Mouse (Mus musculus): ENCODE data around the gene Fignl2. TPM values are rescaled to one million over a fixed set of nuclear protein-coding genes. Genes with fewer than 3 reads are reported as not detected.
A peak's percentile ranks its signal among the peaks of the same experiment; 100 is the strongest.

The Fignl2 gene
- polyA plus RNA-seq, 1 experiment from 2014 or later, result 1.5 TPM

DNA sequence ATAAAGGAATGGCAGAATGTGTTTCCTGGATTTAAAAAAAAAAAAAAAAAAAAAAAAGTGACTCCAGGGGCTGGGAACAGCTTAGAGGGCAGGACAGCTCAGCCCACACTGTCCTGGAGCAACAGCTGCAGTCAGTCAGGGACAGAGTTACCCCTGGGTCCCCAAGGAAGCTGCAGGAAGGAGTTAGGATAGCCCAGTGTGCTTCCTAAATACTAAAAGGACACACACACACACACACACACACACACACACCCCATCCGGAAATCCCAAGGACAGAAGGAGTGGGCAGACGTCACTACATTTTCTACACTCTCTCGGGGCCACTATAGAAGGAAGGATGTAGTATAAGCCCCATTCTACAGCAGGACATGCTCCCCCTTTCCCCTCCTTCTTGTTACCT, 10.3 kb downstream of the Fignl2 start:
- no peaks in the 10 kb centered on the region for H3K27me3 ChIP-seq (ENCODE audit: control insufficient read depth, insufficient read depth, low read length)
- DNase-seq (ENCODE audit: low spot score) (no peak), ATAC-seq (ENCODE audit: insufficient number of reproducible peaks, low FRiP score, low TSS enrichment, low read depth) (no peak)
- peaks cover 59% of the 10 kb centered on the region for H3K4me1 ChIP-seq (ENCODE audit: control insufficient read depth, insufficient read depth, low read length)
- H3K27ac ChIP-seq (replicated peaks; ENCODE audit: low read depth, low read length), result no peak overlapping the region
- no peak overlapping the region for H3K9ac ChIP-seq (ENCODE audit: low read length)
- no peaks in the 10 kb centered on the region for H3K9me3 ChIP-seq (ENCODE audit: control insufficient read depth, low read length)
- no peak overlapping the region for H3K4me2 ChIP-seq (ENCODE audit: low read depth, severe bottlenecking)
- no peaks in the 10 kb centered on the region for H3K36me3 ChIP-seq (ENCODE audit: control insufficient read depth, insufficient read depth, low read length)
- WGBS, result 69% methylated on average over 3 of the region's 3 CpGs
- no peak overlapping the region for H3K4me3 ChIP-seq (ENCODE audit: low read depth, low read length)

DNA sequence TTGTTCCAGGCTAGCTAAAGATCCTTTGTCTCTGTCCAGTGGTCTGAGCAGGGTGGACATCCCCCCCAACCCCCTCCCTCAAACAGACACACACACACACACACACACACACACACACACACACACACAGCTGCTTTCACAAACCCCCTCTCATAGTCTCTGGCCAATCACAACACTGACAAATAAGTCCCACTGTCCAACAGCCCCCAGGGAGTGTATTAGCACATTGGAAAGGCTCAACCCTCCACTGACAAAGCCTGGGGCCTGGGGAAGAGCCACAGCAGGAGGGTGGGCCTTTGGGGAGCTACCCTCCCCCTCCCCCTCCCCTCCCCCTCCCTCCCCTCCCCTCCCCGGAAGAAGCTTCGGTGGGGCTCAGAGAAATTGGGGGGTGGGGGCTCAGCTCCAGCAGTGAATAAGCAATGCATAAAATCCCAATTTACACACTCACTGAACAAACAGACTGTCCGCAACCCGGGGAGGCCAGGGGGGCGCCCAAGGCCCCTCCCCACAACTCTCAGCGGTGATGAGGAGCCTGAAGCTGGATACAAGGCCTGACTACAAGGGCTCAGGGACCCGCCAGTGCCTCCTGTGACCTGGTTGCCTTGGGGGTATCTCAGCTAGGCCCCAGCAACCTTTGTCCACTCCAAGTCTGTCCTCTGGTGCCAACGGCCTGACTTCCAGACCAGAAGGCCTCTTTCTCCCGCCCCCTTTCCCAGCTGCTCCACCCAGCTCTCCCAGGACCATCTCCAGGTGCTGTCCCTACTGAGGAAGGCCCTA, 11.3 kb downstream of the Fignl2 start:
- no peak for DNase-seq (ENCODE audit: low spot score)
- H3K4me3 ChIP-seq (ENCODE audit: low read depth, low read length), result no peak overlapping the region

DNA sequence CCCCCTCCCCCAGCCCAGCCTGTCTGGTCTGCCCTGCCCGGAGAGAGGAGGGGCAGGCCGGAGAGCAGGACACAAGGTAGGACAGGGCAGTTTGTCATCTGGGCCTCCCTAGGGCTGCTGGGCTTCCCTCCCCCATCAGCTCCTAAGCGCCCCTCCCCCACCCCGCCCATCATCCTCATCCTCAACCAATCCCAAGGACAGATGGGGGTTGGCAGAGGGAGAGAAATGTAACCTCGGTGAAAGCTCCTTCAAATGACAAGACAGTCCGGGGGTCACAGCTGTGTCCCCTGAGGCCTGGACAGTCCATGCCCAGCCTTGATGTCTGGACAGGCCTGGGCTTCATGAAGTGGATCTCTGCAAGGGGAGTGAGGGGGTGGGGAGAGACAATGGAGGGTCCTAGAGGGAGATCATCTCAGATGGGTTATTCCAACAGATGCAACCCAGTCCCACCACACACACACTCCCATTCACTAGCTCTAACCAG, 12.0 kb downstream of the Fignl2 start:
- no peak overlapping the region for H3K27ac ChIP-seq (replicated peaks; ENCODE audit: low read depth, low read length)
- peaks cover 69% of the 10 kb centered on the region for H3K4me1 ChIP-seq (ENCODE audit: control insufficient read depth, insufficient read depth, low read length)
- ATAC-seq (ENCODE audit: insufficient number of reproducible peaks, low FRiP score, low TSS enrichment, low read depth) (no peak), DNase-seq (ENCODE audit: low spot score) (no peak)
- H3K4me2 ChIP-seq (ENCODE audit: low read depth, severe bottlenecking), result no peak overlapping the region
- H3K27me3 ChIP-seq (ENCODE audit: control insufficient read depth, insufficient read depth, low read length), result no peaks in the 10 kb centered on the region
- WGBS, result 9% methylated on average over 6 of the region's 6 CpGs
- H3K36me3 ChIP-seq (ENCODE audit: control insufficient read depth, insufficient read depth, low read length), result no peaks in the 10 kb centered on the region
- no peak overlapping the region for H3K9ac ChIP-seq (ENCODE audit: low read length)
- H3K9me3 ChIP-seq (ENCODE audit: control insufficient read depth, low read length), result no peaks in the 10 kb centered on the region
- H3K4me3 ChIP-seq (ENCODE audit: low read depth, low read length), result no peak overlapping the region

More for the DNA sequence above, 11.3 kb downstream of the Fignl2 start:
- Histone ChIP-seq H3K27ac (replicated peaks; ENCODE audit: low read depth, low read length) (no peak overlapping the region), H3K36me3 (ENCODE audit: control insufficient read depth, insufficient read depth, low read length) (no peaks in the 10 kb centered on the region), H3K9ac (ENCODE audit: low read length) (no peak overlapping the region), H3K27me3 (ENCODE audit: control insufficient read depth, insufficient read depth, low read length) (no peaks in the 10 kb centered on the region), H3K9me3 (ENCODE audit: control insufficient read depth, low read length) (no peaks in the 10 kb centered on the region), H3K4me1 (ENCODE audit: control insufficient read depth, insufficient read depth, low read length) (peaks cover 64% of the 10 kb centered on the region), H3K4me2 (ENCODE audit: low read depth, severe bottlenecking) (no peak overlapping the region)
- no peak for ATAC-seq (ENCODE audit: insufficient number of reproducible peaks, low FRiP score, low TSS enrichment, low read depth)
- whole genome bisulfite sequencing, result 20% methylated on average over 7 of the region's 9 CpGs

DNA sequence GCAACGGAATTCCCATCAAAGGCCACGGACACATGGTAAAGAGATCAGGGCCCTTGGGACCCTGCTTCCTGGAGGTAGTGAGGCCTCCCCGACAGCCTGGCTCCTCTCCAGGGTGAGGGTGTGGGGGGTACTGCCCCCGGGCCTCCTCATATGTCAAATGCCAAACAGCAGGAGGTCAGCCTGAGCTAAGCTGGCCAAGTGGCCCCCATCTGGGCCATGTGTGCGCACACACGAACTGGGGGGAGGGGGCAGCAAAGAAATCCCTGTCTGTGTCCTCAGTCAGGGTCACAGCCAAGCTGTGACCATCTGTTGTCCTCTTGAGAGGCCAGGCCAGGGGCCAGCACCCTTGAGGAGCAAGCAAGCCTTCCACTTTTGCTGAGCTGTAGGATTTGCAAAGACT, 13.3 kb downstream of the Fignl2 start:
- peaks cover 55% of the 10 kb centered on the region for H3K4me1 ChIP-seq (ENCODE audit: control insufficient read depth, insufficient read depth, low read length)
- ATAC-seq (ENCODE audit: insufficient number of reproducible peaks, low FRiP score, low TSS enrichment, low read depth) (no peak), DNase-seq (ENCODE audit: low spot score) (no peak)
- H3K4me3 ChIP-seq (ENCODE audit: low read depth, low read length), result no peak overlapping the region
- H3K4me2 ChIP-seq (ENCODE audit: low read depth, severe bottlenecking), result no peak overlapping the region
- no peaks in the 10 kb centered on the region for H3K9me3 ChIP-seq (ENCODE audit: control insufficient read depth, low read length)
- WGBS, result 16% methylated on average over 6 of the region's 6 CpGs
- no peaks in the 10 kb centered on the region for H3K27me3 ChIP-seq (ENCODE audit: control insufficient read depth, insufficient read depth, low read length)
- H3K9ac ChIP-seq (ENCODE audit: low read length), result no peak overlapping the region; the same call in 1 of the 2 replicates
- H3K36me3 ChIP-seq (ENCODE audit: control insufficient read depth, insufficient read depth, low read length), result no peaks in the 10 kb centered on the region
- H3K27ac ChIP-seq (replicated peaks; ENCODE audit: low read depth, low read length), result peak overlapping the region; percentile 39; the same call in 1 of the 2 replicates

DNA sequence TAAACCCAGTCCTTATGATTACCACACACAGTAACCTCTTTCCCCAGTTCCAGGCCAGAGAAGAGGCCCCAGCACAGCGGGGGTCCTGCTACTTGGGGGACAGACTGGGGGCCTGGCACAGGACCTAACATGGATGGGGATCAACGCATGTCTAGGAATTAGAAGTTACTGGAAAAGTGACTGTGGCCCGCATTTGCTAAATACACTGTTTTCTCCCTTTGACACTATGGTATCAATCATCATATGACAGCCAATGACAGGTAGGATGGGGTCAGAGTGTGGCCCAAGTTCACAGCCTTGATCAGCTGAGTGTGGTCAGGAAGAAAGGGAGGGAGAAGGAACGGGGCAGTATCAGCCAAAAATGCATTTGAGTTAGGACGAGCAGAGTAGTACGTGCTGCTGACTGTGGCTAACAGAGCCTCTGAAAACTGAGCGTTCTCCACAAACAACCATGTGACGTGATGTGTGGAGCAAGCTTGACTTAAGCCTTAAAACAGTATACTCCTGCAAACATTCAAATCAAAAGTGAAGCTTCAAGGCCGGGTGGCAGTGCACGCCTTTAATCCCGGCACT, 18.0 kb downstream of the Fignl2 start:
- Histone ChIP-seq H3K4me2 (ENCODE audit: low read depth, severe bottlenecking) (no peak overlapping the region), H3K4me3 (ENCODE audit: low read depth, low read length) (no peak overlapping the region), H3K36me3 (ENCODE audit: control insufficient read depth, insufficient read depth, low read length) (no peaks in the 10 kb centered on the region), H3K9ac (ENCODE audit: low read length) (no peak overlapping the region), H3K9me3 (ENCODE audit: control insufficient read depth, low read length) (no peaks in the 10 kb centered on the region), H3K4me1 (ENCODE audit: control insufficient read depth, insufficient read depth, low read length) (peaks cover 15% of the 10 kb centered on the region), H3K27me3 (ENCODE audit: control insufficient read depth, insufficient read depth, low read length) (no peaks in the 10 kb centered on the region), H3K27ac (replicated peaks; ENCODE audit: low read depth, low read length) (no peak overlapping the region)
- DNase-seq (ENCODE audit: low spot score) (no peak), ATAC-seq (ENCODE audit: insufficient number of reproducible peaks, low FRiP score, low TSS enrichment, low read depth) (no peak)
- 74% methylated on average over 11 of the region's 11 CpGs for WGBS

DNA sequence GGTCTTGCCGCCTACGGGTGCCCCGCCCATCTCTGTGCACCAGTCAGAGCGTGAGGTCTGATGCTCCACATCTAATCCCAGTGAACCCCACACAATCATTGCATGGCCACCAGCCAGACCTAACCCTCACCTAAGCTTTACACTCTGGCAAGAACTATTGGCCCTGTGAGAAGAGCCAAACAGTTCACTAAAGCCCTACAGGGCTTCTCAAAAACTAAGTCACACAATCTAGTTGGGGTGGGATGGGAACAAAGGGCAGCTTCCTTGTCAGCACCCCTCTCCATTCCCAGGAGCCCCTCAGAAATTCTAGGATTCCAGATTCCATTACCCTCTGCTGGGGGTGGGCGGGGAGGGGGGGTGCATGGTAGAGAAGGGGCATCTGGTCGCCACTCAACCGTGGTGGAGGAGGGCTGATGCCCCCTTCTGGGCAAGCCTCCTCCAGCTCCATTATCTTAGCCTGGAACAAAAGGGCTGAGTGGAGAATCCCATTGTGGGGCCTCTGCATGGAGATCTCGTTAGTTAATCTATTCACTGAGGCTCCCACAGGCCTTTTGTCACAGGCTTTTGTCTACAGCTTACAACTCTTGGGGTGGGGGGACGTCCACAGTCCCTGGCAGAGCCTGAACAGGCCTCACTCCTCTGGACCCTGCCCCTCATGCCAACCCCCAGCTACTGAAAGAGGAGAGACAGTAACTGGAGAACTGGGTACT, 18.6 kb downstream of the Fignl2 start:
- Histone ChIP-seq H3K27ac (replicated peaks; ENCODE audit: low read depth, low read length) (no peak overlapping the region), H3K4me1 (ENCODE audit: control insufficient read depth, insufficient read depth, low read length) (peaks cover 9% of the 10 kb centered on the region; the same call in 1 of the 2 replicates), H3K4me3 (ENCODE audit: low read depth, low read length) (no peak overlapping the region), H3K4me2 (ENCODE audit: low read depth, severe bottlenecking) (no peak overlapping the region), H3K27me3 (ENCODE audit: control insufficient read depth, insufficient read depth, low read length) (peaks cover under 1% of the 10 kb centered on the region), H3K9ac (ENCODE audit: low read length) (no peak overlapping the region), H3K9me3 (ENCODE audit: control insufficient read depth, low read length) (no peaks in the 10 kb centered on the region), H3K36me3 (ENCODE audit: control insufficient read depth, insufficient read depth, low read length) (no peaks in the 10 kb centered on the region)
- no peak for DNase-seq (ENCODE audit: low spot score)
- ATAC-seq (ENCODE audit: insufficient number of reproducible peaks, low FRiP score, low TSS enrichment, low read depth), result no peak
- WGBS, result 61% methylated on average over 9 of the region's 9 CpGs

DNA sequence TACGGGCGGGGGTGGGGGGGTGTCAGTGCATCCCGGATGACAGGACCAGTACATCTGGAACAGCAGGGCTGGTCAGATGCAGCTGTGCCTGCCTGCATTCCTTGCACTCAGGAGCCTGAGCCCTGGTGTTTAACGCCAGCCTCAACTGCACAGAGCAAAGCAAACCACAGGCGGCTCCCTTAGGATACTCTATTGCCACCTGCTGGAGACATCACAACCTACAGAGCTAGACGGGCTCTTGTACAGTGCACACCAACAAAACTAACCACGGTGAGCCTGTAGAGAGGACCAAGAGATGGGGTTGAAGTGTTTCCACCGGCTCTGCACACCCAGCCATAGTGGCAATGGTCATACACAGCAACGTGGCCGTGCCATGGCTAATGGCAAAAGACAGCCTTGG, 22.1 kb downstream of the Fignl2 start:
- Histone ChIP-seq H3K27me3 (ENCODE audit: control insufficient read depth, insufficient read depth, low read length) (peaks cover 25% of the 10 kb centered on the region), H3K4me3 (ENCODE audit: low read depth, low read length) (no peak overlapping the region), H3K9me3 (ENCODE audit: control insufficient read depth, low read length) (no peaks in the 10 kb centered on the region), H3K4me2 (ENCODE audit: low read depth, severe bottlenecking) (no peak overlapping the region), H3K36me3 (ENCODE audit: control insufficient read depth, insufficient read depth, low read length) (peaks cover 2% of the 10 kb centered on the region; the same call in 1 of the 2 replicates), H3K27ac (replicated peaks; ENCODE audit: low read depth, low read length) (no peak overlapping the region), H3K9ac (ENCODE audit: low read length) (no peak overlapping the region), H3K4me1 (ENCODE audit: control insufficient read depth, insufficient read depth, low read length) (peaks cover 19% of the 10 kb centered on the region)
- DNase-seq (ENCODE audit: low spot score) (peak; percentile 78), ATAC-seq (ENCODE audit: insufficient number of reproducible peaks, low FRiP score, low TSS enrichment, low read depth) (0 out of 2 replicates have a peak, but pooled peaks have one; percentile 51)
- 46% methylated on average over 10 of the region's 10 CpGs for WGBS

DNA sequence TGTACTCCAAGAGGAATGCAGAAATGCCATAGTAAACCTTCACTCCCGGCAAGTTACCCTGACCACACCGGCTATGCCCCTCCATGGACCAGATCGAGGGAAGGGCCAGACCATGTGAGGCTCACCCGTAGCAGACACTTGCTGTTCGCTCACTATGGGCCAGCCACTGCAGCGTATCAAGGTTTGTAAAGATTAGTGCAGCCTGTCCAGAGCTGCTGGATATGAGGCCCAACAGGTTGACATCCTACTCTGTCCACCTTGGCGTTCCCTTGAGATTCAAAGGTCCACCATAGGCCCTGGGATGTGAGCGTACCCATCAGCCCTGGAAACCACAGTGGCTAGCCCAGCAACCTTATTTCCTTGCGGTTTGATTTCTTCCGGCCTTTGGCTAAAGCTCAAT, 23.8 kb downstream of the Fignl2 start:
- Histone ChIP-seq H3K27ac (replicated peaks; ENCODE audit: low read depth, low read length) (no peak overlapping the region), H3K9ac (ENCODE audit: low read length) (no peak overlapping the region), H3K4me1 (ENCODE audit: control insufficient read depth, insufficient read depth, low read length) (peaks cover 19% of the 10 kb centered on the region), H3K4me2 (ENCODE audit: low read depth, severe bottlenecking) (no peak overlapping the region), H3K36me3 (ENCODE audit: control insufficient read depth, insufficient read depth, low read length) (peaks cover 2% of the 10 kb centered on the region; the same call in 1 of the 2 replicates), H3K27me3 (ENCODE audit: control insufficient read depth, insufficient read depth, low read length) (peaks cover 25% of the 10 kb centered on the region), H3K4me3 (ENCODE audit: low read depth, low read length) (no peak overlapping the region), H3K9me3 (ENCODE audit: control insufficient read depth, low read length) (no peaks in the 10 kb centered on the region)
- WGBS, result 78% methylated on average over 10 of the region's 10 CpGs
- DNase-seq (ENCODE audit: low spot score) (no peak), ATAC-seq (ENCODE audit: insufficient number of reproducible peaks, low FRiP score, low TSS enrichment, low read depth) (no peak)
